Mouse (Mus musculus) retina, adult 2 months (tissue): ENCODE data around the gene Snip1.
A peak's percentile ranks its signal among the peaks of the same experiment; 100 is the strongest.

ENCODE experiments used
- DNase-seq: peaks from one replicate; pipeline ENCODE4 v3.0.0-alpha.2; 2012; ENCODE audit warnings: low read depth, low spot score

Snip1 gene

GRCm38 (mm10) chr4:125099458-125099857, 33.0 kb downstream of the Snip1 start:
- peak; percentile 59 for DNase-seq

- DNase-seq: no peak
Measured at GRCm38 (mm10) chr4:125101334-125101733, 34.9 kb downstream of the Snip1 start.

- no peak for DNase-seq
Measured at GRCm38 (mm10) chr4:125105354-125105753, 38.9 kb downstream of the Snip1 start.

- peak; percentile 20 for DNase-seq
Measured at GRCm38 (mm10) chr4:125114638-125115037, 48.2 kb downstream of the Snip1 start.

- DNase-seq: no peak
Measured at GRCm38 (mm10) chr4:125115081-125115480, 48.6 kb downstream of the Snip1 start.

GRCm38 (mm10) chr4:125115710-125116089, 49.2 kb downstream of the Snip1 start:
- DNase-seq: no peak

- no peak for DNase-seq
Measured at GRCm38 (mm10) chr4:125116090-125116861, 49.8 kb downstream of the Snip1 start.

- DNase-seq: no peak
Measured at GRCm38 (mm10) chr4:125116929-125117328, 50.5 kb downstream of the Snip1 start.

- DNase-seq: no peak
Measured at GRCm38 (mm10) chr4:125117902-125118320, 51.4 kb downstream of the Snip1 start.

- no peak for DNase-seq
Measured at GRCm38 (mm10) chr4:125119070-125119469, 52.6 kb downstream of the Snip1 start.

GRCm38 (mm10) chr4:125119721-125120120, 53.2 kb downstream of the Snip1 start:
- DNase-seq: no peak

GRCm38 (mm10) chr4:125122431-125123278, 56.2 kb downstream of the Snip1 start:
- DNase-seq: no peak

- no peak for DNase-seq
Measured at GRCm38 (mm10) chr4:125123279-125123671, 56.8 kb downstream of the Snip1 start.
